Mouse (Mus musculus): ENCODE data around the gene Tbcc.

Tbcc gene

GRCm38 (mm10) chr17:46870204-46870798, 20.2 kb upstream of the Tbcc start:
- DNase-seq (ENCODE audit: low spot score in 2 of 2): peak in 1 of 2 experiments; percentile 37

GRCm38 (mm10) chr17:46870913-46871312, 19.6 kb upstream of the Tbcc start:
- DNase-seq (ENCODE audit: low spot score in 2 of 2): no peak

- no peak for DNase-seq (ENCODE audit: low spot score in 2 of 2)
Observed at GRCm38 (mm10) chr17:46872806-46873205, 17.7 kb upstream of the Tbcc start.

GRCm38 (mm10) chr17:46874133-46874532, 16.4 kb upstream of the Tbcc start:
- no peak for DNase-seq (ENCODE audit: low spot score in 2 of 2)

- peak in 1 of 2 experiments; percentile 47 for DNase-seq (ENCODE audit: low spot score in 2 of 2)
Observed at GRCm38 (mm10) chr17:46875626-46876025, 14.9 kb upstream of the Tbcc start.

GRCm38 (mm10) chr17:46876371-46876950, 14.0 kb upstream of the Tbcc start:
- DNase-seq (ENCODE audit: low spot score in 2 of 2): no peak

GRCm38 (mm10) chr17:46877061-46877460, 13.4 kb upstream of the Tbcc start:
- DNase-seq (ENCODE audit: low spot score in 2 of 2): no peak

- no peak for DNase-seq (ENCODE audit: low spot score in 2 of 2)
Observed at GRCm38 (mm10) chr17:46879841-46880311, 10.6 kb upstream of the Tbcc start.

- DNase-seq (ENCODE audit: low spot score in 2 of 2): no peak
Observed at GRCm38 (mm10) chr17:46880322-46880721, 10.2 kb upstream of the Tbcc start.

- DNase-seq (ENCODE audit: low spot score in 2 of 2): no peak
Observed at GRCm38 (mm10) chr17:46881728-46882127, 8.8 kb upstream of the Tbcc start.

- DNase-seq (ENCODE audit: low spot score in 2 of 2): no peak
Observed at GRCm38 (mm10) chr17:46883107-46883506, 7.4 kb upstream of the Tbcc start.

GRCm38 (mm10) chr17:46884766-46885165, 5.7 kb upstream of the Tbcc start:
- no peak for DNase-seq (ENCODE audit: low spot score in 2 of 2)

GRCm38 (mm10) chr17:46885218-46885909, 5.1 kb upstream of the Tbcc start:
- no peak for DNase-seq (ENCODE audit: low spot score in 2 of 2)

- no peak for DNase-seq (ENCODE audit: low spot score in 2 of 2)
Observed at GRCm38 (mm10) chr17:46885910-46886643, 4.4 kb upstream of the Tbcc start.

GRCm38 (mm10) chr17:46888511-46889212, 1.8 kb upstream of the Tbcc start:
- peak in 1 of 2 experiments; percentile 64 for DNase-seq (ENCODE audit: low spot score in 2 of 2)

- DNase-seq (ENCODE audit: low spot score in 2 of 2): peak; percentile 69 to 73
Observed at GRCm38 (mm10) chr17:46889450-46890084, 917 bp upstream of the Tbcc start.

- peak in 1 of 2 experiments; percentile 63 for DNase-seq (ENCODE audit: low spot score in 2 of 2)
Observed at GRCm38 (mm10) chr17:46890843-46891594, 535 bp downstream of the Tbcc start.

GRCm38 (mm10) chr17:46895426-46895825, 4.9 kb downstream of the Tbcc start:
- no peak for DNase-seq (ENCODE audit: low spot score in 2 of 2)

GRCm38 (mm10) chr17:46897221-46897950, 6.9 kb downstream of the Tbcc start:
- no peak for DNase-seq (ENCODE audit: low spot score in 2 of 2)

- DNase-seq (ENCODE audit: low spot score in 2 of 2): no peak
Observed at GRCm38 (mm10) chr17:46900941-46901340, 10.5 kb downstream of the Tbcc start.
